Mouse (Mus musculus): ENCODE data around the gene Cald1. TPM values are rescaled to one million over a fixed set of nuclear protein-coding genes. Genes with fewer than 3 reads are reported as not detected.

Gene Cald1
- total RNA-seq, 2 experiments from 2014 or later, result 0.26 to 1.2 TPM

- ATAC-seq (replicated peaks; ENCODE audit: low FRiP score, poor library complexity, severe bottlenecking), result no peak
Observed at GRCm38 (mm10) chr6:34743946-34744345, 145.6 kb downstream of the Cald1 start.

- no peak for ATAC-seq (replicated peaks; ENCODE audit: low FRiP score, poor library complexity, severe bottlenecking)
Observed at GRCm38 (mm10) chr6:34747846-34748245, 149.5 kb downstream of the Cald1 start.

GRCm38 (mm10) chr6:34748566-34748965 lies 150.3 kb downstream of the Cald1 start:
- no peak for ATAC-seq (replicated peaks; ENCODE audit: low FRiP score, poor library complexity, severe bottlenecking)

- no peak for ATAC-seq (replicated peaks; ENCODE audit: low FRiP score, poor library complexity, severe bottlenecking)
Observed at GRCm38 (mm10) chr6:34749526-34749925, 151.2 kb downstream of the Cald1 start.

- ATAC-seq (replicated peaks; ENCODE audit: low FRiP score, poor library complexity, severe bottlenecking), result no peak
Observed at GRCm38 (mm10) chr6:34750487-34751120, 152.3 kb downstream of the Cald1 start.

- ATAC-seq (replicated peaks; ENCODE audit: low FRiP score, poor library complexity, severe bottlenecking), result no peak
Observed at GRCm38 (mm10) chr6:34751625-34752024, 153.3 kb downstream of the Cald1 start.

GRCm38 (mm10) chr6:34754448-34754847 lies 156.1 kb downstream of the Cald1 start:
- no peak for ATAC-seq (replicated peaks; ENCODE audit: low FRiP score, poor library complexity, severe bottlenecking)

GRCm38 (mm10) chr6:34758340-34758739 lies 160.0 kb downstream of the Cald1 start:
- no peak for ATAC-seq (replicated peaks; ENCODE audit: low FRiP score, poor library complexity, severe bottlenecking)

- ATAC-seq (replicated peaks; ENCODE audit: low FRiP score, poor library complexity, severe bottlenecking), result 0 out of 2 replicates have a peak, but pooled peaks have one; percentile 50
Observed at GRCm38 (mm10) chr6:34760023-34760422, 161.7 kb downstream of the Cald1 start.

- no peak for ATAC-seq (replicated peaks; ENCODE audit: low FRiP score, poor library complexity, severe bottlenecking)
Observed at GRCm38 (mm10) chr6:34765721-34766120, 167.4 kb downstream of the Cald1 start.

- ATAC-seq (replicated peaks; ENCODE audit: low FRiP score, poor library complexity, severe bottlenecking), result no peak
Observed at GRCm38 (mm10) chr6:34769984-34770383, 171.7 kb downstream of the Cald1 start.

GRCm38 (mm10) chr6:34770491-34770890 lies 172.2 kb downstream of the Cald1 start:
- ATAC-seq (replicated peaks; ENCODE audit: low FRiP score, poor library complexity, severe bottlenecking), result no peak

GRCm38 (mm10) chr6:34776396-34776795 lies 178.1 kb downstream of the Cald1 start:
- ATAC-seq (replicated peaks; ENCODE audit: low FRiP score, poor library complexity, severe bottlenecking), result no peak

GRCm38 (mm10) chr6:34777094-34777493 lies 178.8 kb downstream of the Cald1 start:
- no peak for ATAC-seq (replicated peaks; ENCODE audit: low FRiP score, poor library complexity, severe bottlenecking)

- ATAC-seq (replicated peaks; ENCODE audit: low FRiP score, poor library complexity, severe bottlenecking), result no peak
Observed at GRCm38 (mm10) chr6:34777981-34778668, 179.8 kb downstream of the Cald1 start.

GRCm38 (mm10) chr6:34780231-34780942 lies 182.1 kb downstream of the Cald1 start, which contains the start of gene Agbl3:
Gene Agbl3, plus strand, starts transcription at chr6:34780432.
- ATAC-seq (replicated peaks; ENCODE audit: low FRiP score, poor library complexity, severe bottlenecking), result peak; percentile 92

- ATAC-seq (replicated peaks; ENCODE audit: low FRiP score, poor library complexity, severe bottlenecking), result peak; percentile 15; the same call in 1 of the 2 replicates
Observed at GRCm38 (mm10) chr6:34780943-34781289, 182.6 kb downstream of the Cald1 start.

- ATAC-seq (replicated peaks; ENCODE audit: low FRiP score, poor library complexity, severe bottlenecking), result no peak
Observed at GRCm38 (mm10) chr6:34782493-34782892, 184.2 kb downstream of the Cald1 start.

GRCm38 (mm10) chr6:34796881-34797280 lies 198.6 kb downstream of the Cald1 start:
- no peak for ATAC-seq (replicated peaks; ENCODE audit: low FRiP score, poor library complexity, severe bottlenecking)

GRCm38 (mm10) chr6:34797887-34798286 lies 199.6 kb downstream of the Cald1 start:
- ATAC-seq (replicated peaks; ENCODE audit: low FRiP score, poor library complexity, severe bottlenecking), result no peak

GRCm38 (mm10) chr6:34805582-34805981 lies 207.3 kb downstream of the Cald1 start:
- no peak for ATAC-seq (replicated peaks; ENCODE audit: low FRiP score, poor library complexity, severe bottlenecking)

Measured in erythroblast, adult 5-6 weeks (primary cell).